Mouse (Mus musculus) limb, embryonic 11.5 days (tissue): ENCODE measurements around the gene Usp47. TPM values are rescaled to one million over a fixed set of nuclear protein-coding genes. Genes with fewer than 3 reads are reported as not detected.

Source experiments
- ATAC-seq: fragments of 200-750 bp; cut with Nextera tagmentation; 2 replicates; pipeline ENCODE4 v1.8.0; 2017; ENCODE audit warnings: low read depth; ENCODE audit not compliant: insufficient number of reproducible peaks, low FRiP score, low TSS enrichment
- DNase-seq: peaks from one replicate; pipeline ENCODE4 v3.0.0-alpha.2; 2015; ENCODE audit warnings: low spot score
- H3K27ac ChIP-seq: fragments of 300-500 bp; sonication (generic); replicated peaks from 2 replicates; pipeline ENCODE4 v1.5.1; 2014; ENCODE audit warnings: low read depth, mild to moderate bottlenecking, low read length
- H3K27me3 ChIP-seq: fragments of 300-500 bp; sonication (generic); 2 replicates; pipeline ENCODE4 v1.6.1; 2014; ENCODE audit warnings: mild to moderate bottlenecking, low read length, mixed read lengths; ENCODE audit not compliant: control insufficient read depth, insufficient read depth
- H3K36me3 ChIP-seq: fragments of 300-500 bp; sonication (generic); 2 replicates; pipeline ENCODE4 v1.6.1; 2014; ENCODE audit warnings: mild to moderate bottlenecking, low read length, moderate library complexity, mixed read lengths; ENCODE audit not compliant: control insufficient read depth, insufficient read depth
- H3K4me1 ChIP-seq: fragments of 300-500 bp; sonication (generic); 2 replicates; pipeline ENCODE4 v1.6.1; 2014; ENCODE audit warnings: low read length, mixed read lengths; ENCODE audit not compliant: control insufficient read depth, insufficient read depth
- H3K4me2 ChIP-seq: fragments of 300-500 bp; sonication (generic); 2 replicates; pipeline ENCODE4 v1.6.1; 2014; ENCODE audit warnings: low read depth, mild to moderate bottlenecking, moderate library complexity; ENCODE audit not compliant: severe bottlenecking
- H3K4me3 ChIP-seq: fragments of 300-500 bp; sonication (generic); 2 replicates; pipeline ENCODE4 v1.5.1; 2014; ENCODE audit warnings: low read depth, low read length
- H3K9ac ChIP-seq: fragments of 300-500 bp; sonication (generic); 2 replicates; pipeline ENCODE4 v1.6.1; 2014; ENCODE audit warnings: mild to moderate bottlenecking, low read length
- H3K9me3 ChIP-seq: fragments of 300-500 bp; sonication (generic); 2 replicates; pipeline ENCODE4 v1.6.1; 2016; ENCODE audit warnings: low read length; ENCODE audit not compliant: control insufficient read depth
- WGBS: fragments of 180-500 bp; shearing (Covaris S2); extraction: QIAGEN DNeasy Blood & Tissue Kit; methylation state at CpG from one replicate; pipeline ENCODE4 v1.1.7; 2014; 5-methylcytosine and 5-hydroxymethylcytosine counted together
- polyA plus RNA-seq: library from polyadenylated mRNA; unstranded; fragments of >200 nt; fragmentation: Nextera tagmentation; extraction: Ambion mirVana; gene quantifications from 2 replicates; pipeline ENCODE4 v1.2.1, GENCODE M21; 2014

Gene Usp47
- polyA plus RNA-seq, 1 experiment from 2014 or later = 99.7 TPM

- Histone ChIP-seq H3K27me3 (no peaks in the 10 kb centered on the region), H3K9ac (no peak overlapping the region), H3K4me3 (no peak overlapping the region), H3K36me3 (no peaks in the 10 kb centered on the region), H3K9me3 (no peaks in the 10 kb centered on the region), H3K4me2 (no peak overlapping the region), H3K27ac (no peak overlapping the region), H3K4me1 (peaks cover 17% of the 10 kb centered on the region)
- ATAC-seq (no peak), DNase-seq (no peak)
- 62% methylated on average over 3 of the region's 3 CpGs for WGBS
These were observed 119.3 kb downstream of the Usp47 start for GRCm38 (mm10) chr7:112142616-112143015.

DNA sequence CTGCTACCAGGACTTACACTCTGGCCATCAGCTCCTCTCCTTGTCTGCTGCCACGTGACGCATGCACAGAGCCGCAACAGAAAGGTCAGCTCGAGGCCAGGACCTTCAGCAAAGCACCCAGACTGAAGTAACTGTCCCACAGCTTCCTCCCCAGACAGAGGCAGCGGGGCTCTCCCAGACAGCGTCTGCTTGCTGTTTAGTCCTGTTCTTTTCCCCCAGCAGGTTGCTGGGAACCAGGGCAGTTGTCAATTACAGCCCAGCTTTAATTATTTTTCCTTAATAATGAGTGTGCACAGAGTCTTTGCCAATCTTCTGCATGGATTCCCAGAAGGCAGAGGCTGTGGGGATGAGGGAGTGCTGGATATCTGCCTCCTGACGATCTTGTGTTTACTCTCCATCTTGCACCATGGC is 119.8 kb downstream of the Usp47 start:
- WGBS = 49% methylated on average over 7 of the region's 7 CpGs
- Histone ChIP-seq H3K4me1 (peaks cover 17% of the 10 kb centered on the region), H3K27me3 (no peaks in the 10 kb centered on the region), H3K9ac (no peak overlapping the region), H3K9me3 (no peaks in the 10 kb centered on the region), H3K27ac (0 out of 2 replicates have a peak overlapping the region, but pooled peaks have one; percentile 4), H3K4me2 (no peak overlapping the region), H3K36me3 (no peaks in the 10 kb centered on the region), H3K4me3 (no peak overlapping the region)
- DNase-seq = no peak
- no peak for ATAC-seq

- Histone ChIP-seq H3K27me3 (no peaks in the 10 kb centered on the region), H3K27ac (no peak overlapping the region), H3K4me1 (peaks cover 17% of the 10 kb centered on the region), H3K4me3 (no peak overlapping the region), H3K36me3 (no peaks in the 10 kb centered on the region), H3K9me3 (no peaks in the 10 kb centered on the region), H3K9ac (no peak overlapping the region), H3K4me2 (no peak overlapping the region)
- no peak for DNase-seq
- WGBS = 89% methylated on average over 4 of the region's 4 CpGs
- no peak for ATAC-seq
These were observed 120.7 kb downstream of the Usp47 start for GRCm38 (mm10) chr7:112143978-112144377.

- ATAC-seq = peak; percentile 68
These were observed 121.4 kb downstream of the Usp47 start for GRCm38 (mm10) chr7:112144646-112145179.

DNA sequence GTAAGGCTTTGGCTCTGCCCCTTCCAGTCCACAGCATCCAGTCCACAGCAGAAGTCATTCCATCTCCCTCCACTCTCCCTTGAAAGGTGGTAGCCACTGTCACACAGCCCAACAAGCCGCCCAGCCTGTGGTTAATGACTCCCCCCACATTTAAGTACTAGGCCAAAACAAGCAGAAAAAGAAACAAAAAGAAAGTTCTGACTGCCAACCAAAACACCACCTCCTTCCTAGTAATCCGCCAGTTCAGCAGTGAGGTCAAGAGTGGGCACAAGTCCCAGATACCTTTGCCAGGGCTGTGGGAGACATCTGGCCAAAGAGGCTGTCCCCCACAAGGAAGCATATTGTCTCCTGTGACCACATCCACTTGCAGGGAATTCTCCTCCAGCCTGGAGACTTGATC is 124.7 kb downstream of the Usp47 start:
- ATAC-seq = no peak
- WGBS = 89% methylated on average over 2 of the region's 2 CpGs

More at GRCm38 (mm10) chr7:112144646-112145179, 121.4 kb downstream of the Usp47 start:
- H3K27ac ChIP-seq = peak overlapping the region; percentile 70
- 49% methylated on average over 11 of the region's 11 CpGs for WGBS
- no peaks in the 10 kb centered on the region for H3K27me3 ChIP-seq
- H3K4me3 ChIP-seq = no peak overlapping the region
- no peaks in the 10 kb centered on the region for H3K9me3 ChIP-seq
- peaks cover 17% of the 10 kb centered on the region for H3K4me1 ChIP-seq
- H3K9ac ChIP-seq = no peak overlapping the region
- no peak overlapping the region for H3K4me2 ChIP-seq
- DNase-seq = peak; percentile 40
- H3K36me3 ChIP-seq = no peaks in the 10 kb centered on the region

GRCm38 (mm10) chr7:112149113-112149512 is 125.8 kb downstream of the Usp47 start:
- no peaks in the 10 kb centered on the region for H3K9me3 ChIP-seq

More for the DNA sequence above, 124.7 kb downstream of the Usp47 start:
- no peak overlapping the region for H3K9ac ChIP-seq
- no peak overlapping the region for H3K4me3 ChIP-seq
- no peak overlapping the region for H3K27ac ChIP-seq
- DNase-seq = no peak
- H3K4me2 ChIP-seq = no peak overlapping the region
- no peaks in the 10 kb centered on the region for H3K36me3 ChIP-seq
- H3K4me1 ChIP-seq = peaks cover 12% of the 10 kb centered on the region
- no peaks in the 10 kb centered on the region for H3K9me3 ChIP-seq
- H3K27me3 ChIP-seq = no peaks in the 10 kb centered on the region

DNA sequence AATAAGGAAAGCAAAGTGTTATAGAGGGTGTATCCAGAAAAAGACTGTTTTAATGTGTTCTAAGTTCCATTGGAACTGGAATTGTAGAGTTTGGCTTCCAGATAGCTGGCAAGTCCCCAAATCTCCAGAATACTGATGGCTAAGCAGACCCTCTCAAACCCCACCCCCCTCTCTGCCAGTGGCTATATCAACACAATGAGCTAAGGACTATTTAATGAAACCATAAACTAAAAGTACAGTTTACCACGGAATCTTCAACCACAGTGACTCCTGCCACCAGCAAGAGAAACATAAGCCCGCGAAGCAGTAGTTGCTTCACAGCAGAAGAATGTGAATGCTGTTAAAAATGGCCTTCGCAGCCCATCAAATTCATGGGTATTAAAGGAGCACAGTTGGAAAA is 131.1 kb downstream of the Usp47 start:
- H3K4me3 ChIP-seq = no peak overlapping the region
- H3K4me2 ChIP-seq = no peak overlapping the region
- 0 out of 2 replicates have a peak, but pooled peaks cover 2% of the 10 kb centered on the region for H3K4me1 ChIP-seq
- 78% methylated on average over 4 of the region's 4 CpGs for WGBS
- DNase-seq (no peak), ATAC-seq (no peak)
- 0 out of 2 replicates have a peak, but pooled peaks cover 2% of the 10 kb centered on the region for H3K27me3 ChIP-seq
- H3K36me3 ChIP-seq = no peaks in the 10 kb centered on the region
- no peak overlapping the region for H3K27ac ChIP-seq
- H3K9ac ChIP-seq = no peak overlapping the region
- no peaks in the 10 kb centered on the region for H3K9me3 ChIP-seq

More at GRCm38 (mm10) chr7:112149113-112149512, 125.8 kb downstream of the Usp47 start:
- no peaks in the 10 kb centered on the region for H3K36me3 ChIP-seq
- H3K4me1 ChIP-seq = peaks cover 8% of the 10 kb centered on the region
- no peak overlapping the region for H3K4me2 ChIP-seq
- DNase-seq (no peak), ATAC-seq (no peak)
- no peak overlapping the region for H3K27ac ChIP-seq
- no peak overlapping the region for H3K4me3 ChIP-seq
- 91% methylated on average over 10 of the region's 10 CpGs for whole genome bisulfite sequencing
- H3K27me3 ChIP-seq = no peaks in the 10 kb centered on the region
- H3K9ac ChIP-seq = no peak overlapping the region

DNA sequence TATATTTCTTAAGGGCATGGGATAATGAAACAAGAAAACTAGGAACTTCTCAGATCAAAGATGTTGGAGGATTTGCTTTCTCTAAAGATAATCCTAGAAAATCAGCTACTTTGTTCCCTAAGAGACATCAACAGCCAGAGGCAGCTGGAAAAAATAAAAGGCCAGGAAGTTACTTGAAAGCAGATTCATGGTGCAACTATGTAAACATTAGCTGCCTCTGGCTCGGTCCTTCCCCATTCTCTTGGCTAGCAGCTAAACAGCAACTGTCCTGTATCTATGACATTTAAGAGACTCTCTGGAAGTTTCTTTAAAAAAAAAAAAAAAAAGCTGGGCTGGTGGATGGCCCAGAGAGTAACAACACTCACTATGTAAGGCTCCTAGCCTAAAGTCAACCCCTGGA is 131.9 kb downstream of the Usp47 start:
- 0 out of 2 replicates have a peak, but pooled peaks cover 2% of the 10 kb centered on the region for H3K27me3 ChIP-seq
- no peak for DNase-seq
- WGBS = 3% methylated on average over 1 of the region's 1 CpGs
- 0 out of 2 replicates have a peak, but pooled peaks cover 2% of the 10 kb centered on the region for H3K4me1 ChIP-seq
- no peaks in the 10 kb centered on the region for H3K9me3 ChIP-seq
- no peak overlapping the region for H3K27ac ChIP-seq
- no peak for ATAC-seq
- H3K36me3 ChIP-seq = no peaks in the 10 kb centered on the region
- no peak overlapping the region for H3K4me2 ChIP-seq
- H3K4me3 ChIP-seq = no peak overlapping the region
- no peak overlapping the region for H3K9ac ChIP-seq
